ENCODE assay signal across 19 mouse cellular contexts in the genomic region with DNA sequence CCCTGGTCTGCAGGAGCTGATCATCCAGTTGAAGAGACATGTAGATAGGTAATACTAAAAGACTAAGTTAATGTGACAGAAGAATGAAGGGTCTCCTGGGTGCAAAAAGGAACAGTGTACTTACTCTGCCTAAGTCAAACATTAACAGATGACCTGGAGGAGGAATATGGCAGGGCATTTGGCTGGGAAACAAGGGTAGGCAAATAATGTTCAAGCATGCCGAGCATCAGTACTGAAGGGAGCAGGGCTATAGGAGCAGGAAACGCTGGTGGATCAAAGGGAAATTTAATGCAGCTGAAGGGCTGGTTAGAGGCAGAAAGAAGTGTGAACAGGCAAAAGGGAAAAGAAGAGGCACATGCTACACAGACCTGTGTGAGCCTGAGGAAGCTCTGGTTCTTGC. TPM values are rescaled to one million over a fixed set of nuclear protein-coding genes. Genes with fewer than 3 reads are reported as not detected.
A peak's percentile ranks its signal among the peaks of the same experiment; 100 is the strongest.
DNase-seq lines count a peak whose midpoint lies in the region; ATAC-seq and TF ChIP-seq lines count a peak whose summit lies in the region.
"Had no signal": no experiment of that assay in that cellular context is flagged by ENCODE, and none has a peak within 500 bp of the region (broad histone marks: within the 10 kb centered on the region; RNA-seq: fewer than 3 reads in every experiment).

No protein-coding gene starts in this region.

- 0 out of 2 replicates have a peak, but pooled peaks cover 4% of the 10 kb centered on the region for H3K4me1 ChIP-seq in intestine, embryonic 14.5 days (replicated peaks; ENCODE audit: control insufficient read depth, insufficient read depth, low read length)
- no peaks in the 10 kb centered on the region for H3K4me1 ChIP-seq in intestine, postnatal 0 days (replicated peaks; ENCODE audit: control insufficient read depth, insufficient read depth, low read length)
- H3K4me1 ChIP-seq in liver, embryonic 13.5 days (replicated peaks), result peaks cover 37% of the 10 kb centered on the region
- H3K4me1 ChIP-seq: embryonic facial prominence, embryonic 15.5 days; hindbrain, embryonic 15.5 days; midbrain, embryonic 10.5 days had no signal

- TF ChIP-seq CTCF in intestine, postnatal 0 days (IDR thresholded peaks at IDR 0.05; ENCODE audit: low read depth), result no peak
- TF ChIP-seq CTCF in layer of hippocampus, adult 2 months (conservative IDR thresholded peaks at IDR 0.05), result no peak

- no peak overlapping the region for H3K4me3 ChIP-seq in intestine, embryonic 14.5 days (ENCODE audit: low read depth, low read length)
- no peak overlapping the region for H3K4me3 ChIP-seq in intestine, postnatal 0 days (ENCODE audit: low read depth, low read length)
- H3K4me3 ChIP-seq in layer of hippocampus, adult 2 months, result no peak overlapping the region
- H3K4me3 ChIP-seq in liver, embryonic 13.5 days (replicated peaks), result no peak overlapping the region
- H3K4me3 ChIP-seq: embryonic facial prominence, embryonic 15.5 days; hindbrain, embryonic 15.5 days; midbrain, embryonic 10.5 days had no signal

- no peak for DNase-seq in intestine, embryonic 14.5 days (ENCODE audit: low spot score)
- DNase-seq in layer of hippocampus, adult 2 months (ENCODE audit: low spot score in 2 of 2), result no peak
- DNase-seq in layer of hippocampus, postnatal 10 days (ENCODE audit: low spot score in 2 of 2), result no peak
- no peak for DNase-seq in liver, embryonic 13.5 days
- DNase-seq in gastrocnemius, postnatal 4 days (ENCODE audit: low spot score in 2 of 2), result no peak
- no peak for DNase-seq in cerebellum, adult 18-20 months
- DNase-seq: adrenal gland, postnatal 36 days; cerebellum, adult 11-12 months; cerebellum, postnatal 25 days; heart, postnatal 36 days; lung, postnatal 36 days; right cerebral cortex, postnatal 4 days had no signal

- H3K27ac ChIP-seq in intestine, embryonic 14.5 days (ENCODE audit: low read depth), result no peak overlapping the region
- no peak overlapping the region for H3K27ac ChIP-seq in intestine, postnatal 0 days (ENCODE audit: low read depth, low read length)
- peak overlapping the region; percentile 81 for H3K27ac ChIP-seq in layer of hippocampus, adult 2 months
- no peak overlapping the region for H3K27ac ChIP-seq in liver, embryonic 13.5 days
- H3K27ac ChIP-seq: embryonic facial prominence, embryonic 15.5 days; hindbrain, embryonic 15.5 days; midbrain, embryonic 10.5 days had no signal

- WGBS in intestine, embryonic 14.5 days, result 22% methylated on average over 2 of the region's 2 CpGs
- 17% methylated on average over 2 of the region's 2 CpGs for WGBS in intestine, postnatal 0 days
- WGBS in liver, embryonic 13.5 days (ENCODE audit: insufficient replicate concordance), result 56% methylated on average over 2 of the region's 2 CpGs

- no peak overlapping the region for H3K9ac ChIP-seq in intestine, embryonic 14.5 days (ENCODE audit: low read length)
- no peak overlapping the region for H3K9ac ChIP-seq in intestine, postnatal 0 days (ENCODE audit: low read depth, low read length)
- no peak overlapping the region for H3K9ac ChIP-seq in liver, embryonic 13.5 days
- H3K9ac ChIP-seq: embryonic facial prominence, embryonic 15.5 days; hindbrain, embryonic 15.5 days had no signal

- H3K4me2 ChIP-seq in intestine, embryonic 14.5 days (ENCODE audit: low read length), result no peak overlapping the region
- no peak overlapping the region for H3K4me2 ChIP-seq in intestine, postnatal 0 days (replicated peaks; ENCODE audit: low read depth)
- H3K4me2 ChIP-seq in liver, embryonic 13.5 days, result no peak overlapping the region
- H3K4me2 ChIP-seq: embryonic facial prominence, embryonic 15.5 days; hindbrain, embryonic 15.5 days had no signal

- H3K27me3 ChIP-seq in intestine, embryonic 14.5 days (replicated peaks; ENCODE audit: control insufficient read depth, insufficient read depth, low read length), result no peaks in the 10 kb centered on the region
- no peaks in the 10 kb centered on the region for H3K27me3 ChIP-seq in intestine, postnatal 0 days (replicated peaks; ENCODE audit: control insufficient read depth, insufficient read depth, low read length)
- no peaks in the 10 kb centered on the region for H3K27me3 ChIP-seq in liver, embryonic 13.5 days
- H3K27me3 ChIP-seq: embryonic facial prominence, embryonic 15.5 days; hindbrain, embryonic 15.5 days had no signal

- no peaks in the 10 kb centered on the region for H3K36me3 ChIP-seq in intestine, embryonic 14.5 days (ENCODE audit: control insufficient read depth, insufficient read depth, low read length)
- no peaks in the 10 kb centered on the region for H3K36me3 ChIP-seq in intestine, postnatal 0 days (ENCODE audit: control insufficient read depth, insufficient read depth)
- H3K36me3 ChIP-seq in liver, embryonic 13.5 days, result peaks cover 12% of the 10 kb centered on the region
- H3K36me3 ChIP-seq: embryonic facial prominence, embryonic 15.5 days; midbrain, embryonic 10.5 days had no signal

- H3K9me3 ChIP-seq in intestine, embryonic 14.5 days (ENCODE audit: control insufficient read depth, low read length), result no peaks in the 10 kb centered on the region
- H3K9me3 ChIP-seq in intestine, postnatal 0 days (ENCODE audit: control insufficient read depth), result no peaks in the 10 kb centered on the region
- H3K9me3 ChIP-seq in liver, embryonic 13.5 days (replicated peaks), result no peaks in the 10 kb centered on the region
- H3K9me3 ChIP-seq: embryonic facial prominence, embryonic 15.5 days; hindbrain, embryonic 15.5 days; midbrain, embryonic 10.5 days had no signal

- peak; percentile 66; the same call in 1 of the 2 replicates for ATAC-seq in intestine, embryonic 14.5 days (replicated peaks; ENCODE audit: low FRiP score, low TSS enrichment, low read depth)
- ATAC-seq in intestine, postnatal 0 days, result no peak
- 0 out of 2 replicates have a peak, but pooled peaks have one; percentile 33 for ATAC-seq in granulocyte monocyte progenitor cell, adult 5-6 weeks (replicated peaks; ENCODE audit: poor library complexity, severe bottlenecking)
- ATAC-seq in liver, embryonic 13.5 days (ENCODE audit: low read depth), result peak; percentile 46
- ATAC-seq: CD4-positive, CD25-positive, alpha-beta regulatory T cell, adult 4 months; forebrain, embryonic 16.5 days had no signal

RNA-seq across cellular contexts. Expression of a gene that starts 8.1 kb away (rescaled TPM):
- polyA plus RNA-seq in intestine, embryonic 14.5 days (2014; fragmentation: Nextera tagmentation; extraction: Ambion mirVana), result 26.1 and 26.5 TPM in 2 replicates
- 21.8 and 25.2 TPM in 2 replicates for polyA plus RNA-seq in intestine, postnatal 0 days (2015; fragmentation: Nextera tagmentation; extraction: Ambion mirVana)
- total RNA-seq in layer of hippocampus, adult 2 months (2021), result 100 to 1,000 TPM in 1 of 2 experiments, 10 to 100 TPM in 1; 98.4 to 111 TPM
- total RNA-seq in layer of hippocampus, postnatal 10 days (2021), result 10 to 100 TPM; 93.8 to 97.2 TPM
- total RNA-seq in granulocyte monocyte progenitor cell, adult 5-6 weeks (2014; fragmentation: Nextera tagmentation), result 52.3 and 59.0 TPM in 2 replicates
- 19.9 and 29.7 TPM in 2 replicates for total RNA-seq in granulocyte monocyte progenitor cell, adult 5-6 weeks (2017)
- polyA plus RNA-seq in liver, embryonic 13.5 days (2015; fragmentation: Nextera tagmentation; extraction: Ambion mirVana), result 21.7 and 25.2 TPM in 2 replicates
- 10 to 100 TPM; 20.1 to 25.7 TPM for total RNA-seq in gastrocnemius, postnatal 4 days (2021)
